Mouse (Mus musculus) 3T3-L1 (cell line): ENCODE measurements around the gene Olfr1469.
"Not testable (repeated sequence)": the region's sequence is repeated elsewhere in the genome, so short reads cannot be mapped to it uniquely, and the experiment has no call there.

Source experiments
- DNase-seq: peaks from one replicate; pipeline ENCODE4 v3.0.0-alpha.2; 2015; ENCODE audit warnings: low read depth, low spot score

Gene Olfr1469

GRCm38 (mm10) chr19:13407549-13407948 lies at the start of gene Olfr1469:
Gene Olfr1469 (plus strand): TSS chr19:13407849.
- DNase-seq, result no peak

GRCm38 (mm10) chr19:13361936-13362335 lies 45.7 kb upstream of the Olfr1469 start, which contains the start of gene Olfr1467:
Gene Olfr1467 (plus strand): TSS chr19:13362236.
- DNase-seq, result no peak

- DNase-seq, result not testable (repeated sequence)
Observed at GRCm38 (mm10) chr19:13443109-13443508, 35.5 kb downstream of the Olfr1469 start, which contains the start of gene Olfr1471. Gene Olfr1471 (plus strand): TSS chr19:13443409.

DNA sequence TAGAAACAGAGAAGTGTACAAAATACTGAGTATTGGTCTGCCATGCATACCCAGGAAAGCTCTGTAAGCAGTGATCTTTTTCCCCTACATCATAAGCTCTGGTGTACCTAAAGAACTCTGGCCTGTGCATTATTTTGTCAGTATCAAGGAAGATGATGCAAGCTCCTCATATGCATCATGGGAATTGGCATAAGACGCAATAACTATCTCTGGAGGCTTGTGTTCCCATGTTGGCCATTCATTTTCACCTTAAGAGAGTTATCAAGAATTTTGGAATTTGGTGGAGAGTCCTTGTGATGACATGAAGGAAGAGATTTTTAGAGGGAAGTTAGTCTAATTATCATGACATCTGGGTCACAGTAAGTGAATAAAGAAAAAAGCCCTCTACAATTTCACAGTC lies 48.3 kb downstream of the Olfr1469 start, which contains the start of gene Olfr1472:
Olfr1472 (minus strand) TSS at position 101 of the 400 bp plus-strand sequence.
- no peak for DNase-seq
